Mouse (Mus musculus) central nervous system, embryonic 18 days (tissue): ENCODE results near the gene Galm. TPM values are rescaled to one million over a fixed set of nuclear protein-coding genes. Genes with fewer than 3 reads are reported as not detected.

ENCODE experiments used
- polyA plus RNA-seq: library from polyadenylated mRNA; depleted of rRNA; stranded (reverse); fragments of >200 nt; gene quantifications from 2 replicates; pipeline ENCODE4 v1.2.3, GENCODE M21; 2012; rRNA removed

The Galm gene
- 1.5 and 2.5 TPM in 2 replicates for polyA plus RNA-seq

GRCm38 (mm10) chr17:80127331-80128251 lies at the start of gene Galm:
Gene Galm, plus strand, starts transcription at chr17:80127471.

GRCm38 (mm10) chr17:80206671-80207581 lies 79.7 kb downstream of the Galm start, which contains the start of the genes Srsf7 and Ttc39d:
Gene Srsf7, minus strand, starts transcription at chr17:80207307.
Gene Ttc39d, plus strand, starts transcription at chr17:80207460.

GRCm38 (mm10) chr17:80224326-80225116 lies 97.2 kb downstream of the Galm start, which contains the start of gene Gemin6:
Gene Gemin6, plus strand, starts transcription at chr17:80224441.

Other genes with a start within 250 kb of the Galm start
- gene Atl2, start 231.3 kb upstream of the Galm start, polyA plus RNA-seq: 33.2 and 35.5 TPM in 2 replicates
- gene Hnrnpll, start 65.1 kb upstream of the Galm start, polyA plus RNA-seq: 85.4 and 87.6 TPM in 2 replicates
- 347 and 350 TPM in 2 replicates for gene Srsf7, start 79.8 kb downstream of the Galm start, polyA plus RNA-seq
- 0.08 and 0.12 TPM in 2 replicates for gene Ttc39d, start 80.0 kb downstream of the Galm start, polyA plus RNA-seq
- 12.7 and 13.9 TPM in 2 replicates for gene Gemin6, start 97.0 kb downstream of the Galm start, polyA plus RNA-seq
- 24.5 and 31.9 TPM in 2 replicates for gene Morn2, start 162.7 kb downstream of the Galm start, polyA plus RNA-seq
- gene Dhx57, start 163.0 kb downstream of the Galm start, polyA plus RNA-seq: 86.2 and 87.3 TPM in 2 replicates
- gene Arhgef33, start 179.9 kb downstream of the Galm start, polyA plus RNA-seq: 1.8 and 7.4 TPM in 2 replicates
- gene Gm10190, start 246.1 kb downstream of the Galm start, polyA plus RNA-seq: 0.51 and 0.79 TPM in 2 replicates